Mouse (Mus musculus) intestine, postnatal 0 days (tissue): ENCODE results near the gene Ppp1r21. TPM values are rescaled to one million over a fixed set of nuclear protein-coding genes. Genes with fewer than 3 reads are reported as not detected.

Experiments
- ATAC-seq: fragments of 200-750 bp; cut with Nextera tagmentation; 2 replicates; pipeline ENCODE4 v1.8.0; 2017; ENCODE audit warnings: mild to moderate bottlenecking, moderate TSS enrichment, moderate library complexity
- H3K27ac ChIP-seq: fragments of 300-500 bp; sonication (generic); 2 replicates; pipeline ENCODE4 v1.5.1; 2014; ENCODE audit warnings: mild to moderate bottlenecking, low read depth, low read length, moderate library complexity
- H3K27me3 ChIP-seq: fragments of 300-500 bp; sonication (generic); replicated peaks from 2 replicates; pipeline ENCODE4 v1.6.1; 2014; ENCODE audit warnings: low read length, mixed read lengths; ENCODE audit not compliant: control insufficient read depth, insufficient read depth
- H3K36me3 ChIP-seq: fragments of 300-500 bp; sonication (generic); 2 replicates; pipeline ENCODE4 v1.6.1; 2014; ENCODE audit warnings: mild to moderate bottlenecking, moderate library complexity; ENCODE audit not compliant: control insufficient read depth, insufficient read depth
- H3K4me1 ChIP-seq: fragments of 300-500 bp; sonication (generic); replicated peaks from 2 replicates; pipeline ENCODE4 v1.6.1; 2014; ENCODE audit warnings: antibody characterized with exemption, low read length, mixed read lengths; ENCODE audit not compliant: control insufficient read depth, insufficient read depth
- H3K4me2 ChIP-seq: fragments of 300-500 bp; sonication (generic); replicated peaks from 2 replicates; pipeline ENCODE4 v1.6.1; 2014; ENCODE audit warnings: low read depth, mild to moderate bottlenecking, moderate library complexity
- H3K4me3 ChIP-seq: fragments of 300-500 bp; sonication (generic); 2 replicates; pipeline ENCODE4 v1.5.1; 2014; ENCODE audit warnings: low read depth, low read length
- H3K9ac ChIP-seq: fragments of 300-500 bp; sonication (generic); 2 replicates; pipeline ENCODE4 v1.6.1; 2014; ENCODE audit warnings: mild to moderate bottlenecking, low read depth, low read length
- H3K9me3 ChIP-seq: fragments of 300-500 bp; sonication (generic); 2 replicates; pipeline ENCODE4 v1.6.1; 2016; ENCODE audit warnings: mixed run types; ENCODE audit not compliant: control insufficient read depth
- CTCF ChIP-seq: sonication (generic); IDR thresholded peaks from 2 replicates; pipeline ENCODE4 v1.5.1; 2016; ENCODE audit warnings: low read depth, mild to moderate bottlenecking, control low read depth, antibody characterized with exemption, moderate library complexity
- WGBS: fragments of 180-500 bp; shearing (Covaris S2); extraction: QIAGEN DNeasy Blood & Tissue Kit; methylation state at CpG from one replicate; pipeline ENCODE4 v1.1.7; 2014; 5-methylcytosine and 5-hydroxymethylcytosine counted together
- polyA plus RNA-seq: library from polyadenylated mRNA; unstranded; fragments of >200 nt; fragmentation: Nextera tagmentation; extraction: Ambion mirVana; gene quantifications from 2 replicates; pipeline ENCODE4 v1.2.1, GENCODE M21; 2015

Ppp1r21 gene
- polyA plus RNA-seq, 1 experiment from 2014 or later: 25.8 TPM

GRCm38 (mm10) chr17:88632631-88633030 is 102.7 kb downstream of the Ppp1r21 start:
- no peak overlapping the region for H3K9ac ChIP-seq
- peaks cover 11% of the 10 kb centered on the region; the same call in 1 of the 2 replicates for H3K4me1 ChIP-seq
- no peak overlapping the region for H3K27ac ChIP-seq
- no peak for ATAC-seq
- 58% methylated on average over 3 of the region's 3 CpGs for WGBS
- H3K27me3 ChIP-seq: no peaks in the 10 kb centered on the region
- H3K36me3 ChIP-seq: peaks cover 12% of the 10 kb centered on the region; the same call in 1 of the 2 replicates
- no peak for TF ChIP-seq CTCF
- no peak overlapping the region for H3K4me3 ChIP-seq
- H3K9me3 ChIP-seq: no peaks in the 10 kb centered on the region
- H3K4me2 ChIP-seq: no peak overlapping the region

DNA sequence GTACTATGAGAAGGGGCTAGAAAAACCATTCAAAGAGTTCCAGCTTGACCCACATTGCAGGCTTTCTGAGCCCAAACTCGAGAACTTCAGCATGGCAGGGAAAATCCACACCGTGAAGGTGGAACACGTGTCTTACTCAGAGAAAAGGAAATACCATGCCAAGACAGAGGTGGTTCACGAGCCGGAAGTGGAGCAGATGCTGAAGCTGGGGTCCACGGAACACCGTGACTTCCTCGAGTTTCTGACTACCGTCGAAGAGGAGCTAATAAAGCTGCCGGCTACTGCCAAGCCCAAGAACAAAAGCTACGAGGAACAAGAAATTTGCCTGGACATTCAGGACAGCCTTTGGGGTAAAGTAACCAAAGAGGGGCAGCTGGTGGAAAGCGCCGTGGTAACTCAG is 106.2 kb downstream of the Ppp1r21 start:
- Histone ChIP-seq H3K9me3 (no peaks in the 10 kb centered on the region), H3K4me1 (no peaks in the 10 kb centered on the region), H3K4me2 (no peak overlapping the region), H3K27me3 (no peaks in the 10 kb centered on the region), H3K36me3 (peaks cover 12% of the 10 kb centered on the region; the same call in 1 of the 2 replicates), H3K9ac (no peak overlapping the region), H3K4me3 (no peak overlapping the region), H3K27ac (no peak overlapping the region)
- no peak for ATAC-seq
- TF ChIP-seq CTCF: no peak
- WGBS: 91% methylated on average over 14 of the region's 14 CpGs

DNA sequence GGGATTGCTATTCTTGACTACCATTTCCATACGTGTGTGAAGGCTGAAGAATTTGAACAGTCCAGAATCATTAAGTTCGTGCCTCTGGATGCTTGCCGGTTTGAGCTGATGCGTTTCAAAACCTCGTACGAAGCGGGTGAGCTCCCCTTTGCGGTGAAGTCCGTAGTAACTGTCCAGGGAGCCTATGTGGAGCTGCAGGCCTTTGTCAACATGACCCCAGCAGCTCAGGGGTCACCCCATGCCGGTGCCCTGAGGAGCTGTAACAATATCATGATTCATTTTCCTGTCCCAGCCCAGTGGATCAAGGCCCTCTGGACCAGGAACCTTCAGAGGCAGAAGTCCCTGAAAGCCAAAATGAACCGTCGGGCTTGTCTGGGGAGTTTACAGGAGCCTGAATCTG is 106.7 kb downstream of the Ppp1r21 start:
- H3K9me3 ChIP-seq: no peaks in the 10 kb centered on the region
- ATAC-seq: no peak
- no peaks in the 10 kb centered on the region for H3K4me1 ChIP-seq
- TF ChIP-seq CTCF: peak; percentile 40
- peaks cover 12% of the 10 kb centered on the region; the same call in 1 of the 2 replicates for H3K36me3 ChIP-seq
- no peak overlapping the region for H3K4me2 ChIP-seq
- H3K27me3 ChIP-seq: no peaks in the 10 kb centered on the region
- no peak overlapping the region for H3K9ac ChIP-seq
- H3K4me3 ChIP-seq: no peak overlapping the region
- WGBS: 51% methylated on average over 12 of the region's 12 CpGs
- no peak overlapping the region for H3K27ac ChIP-seq

Other genes with a start within 250 kb of the Ppp1r21 start
- 11.4 and 13.5 TPM in 2 replicates for gene Foxn2, start 89.4 kb upstream of the Ppp1r21 start, polyA plus RNA-seq
- gene Ston1, start 67.6 kb downstream of the Ppp1r21 start, polyA plus RNA-seq: 3.7 and 3.9 TPM in 2 replicates
- gene Gtf2a1l, start 138.5 kb downstream of the Ppp1r21 start, polyA plus RNA-seq: not detected in 2 replicates